Mouse (Mus musculus) retina, embryonic 14.5 days (tissue): ENCODE results near the gene AF366264.
"Not testable (repeated sequence)": the region's sequence is repeated elsewhere in the genome, so short reads cannot be mapped to it uniquely, and the experiment has no call there.

Experiments
- DNase-seq: peaks from one replicate; pipeline ENCODE4 v3.0.0-alpha.2; 2015; ENCODE audit warnings: low spot score

AF366264 gene

DNA sequence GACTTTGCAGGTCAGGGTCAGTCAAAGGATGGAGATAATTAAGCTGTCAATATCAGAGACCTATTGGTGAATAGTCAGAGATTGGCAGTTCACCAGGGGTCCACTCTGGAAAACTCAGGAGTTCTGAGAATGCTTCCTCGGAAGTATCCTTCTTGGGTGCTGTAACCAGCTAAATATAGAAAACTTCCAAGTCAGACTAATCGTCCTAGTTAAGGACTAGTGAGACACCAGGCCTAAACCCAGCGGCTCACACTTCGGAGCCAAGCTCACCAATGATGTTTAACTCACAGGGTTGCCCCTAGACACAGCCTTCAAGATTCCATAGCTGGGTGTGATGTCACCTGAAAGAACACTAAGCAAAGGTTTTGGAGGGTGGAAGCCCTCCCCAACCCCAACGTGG is at the start of gene AF366264:
AF366264 (minus strand) TSS at position 101 of the 400 bp plus-strand sequence.
- not testable (repeated sequence) for DNase-seq

DNA sequence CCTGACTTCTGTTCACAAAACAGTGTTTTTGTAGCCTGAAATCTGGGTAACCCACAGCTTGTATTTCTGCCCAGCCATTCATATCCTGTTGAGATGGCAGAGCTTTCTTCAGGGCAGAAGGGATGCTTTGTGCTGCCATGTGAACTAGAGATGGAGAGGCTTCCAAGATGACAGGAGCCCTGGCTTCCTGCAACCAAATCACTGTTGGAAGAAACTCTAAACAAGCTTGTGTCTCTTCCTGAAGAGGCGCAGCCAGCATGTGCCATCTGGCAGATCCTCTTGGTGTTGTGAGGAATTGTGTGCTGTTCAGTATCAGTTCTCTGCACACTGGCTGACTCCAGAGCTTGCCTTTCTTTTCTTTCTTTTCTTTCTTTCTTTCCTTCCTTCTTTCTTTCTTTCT is 5.1 kb upstream of the AF366264 start:
- DNase-seq: not testable (repeated sequence)

DNA sequence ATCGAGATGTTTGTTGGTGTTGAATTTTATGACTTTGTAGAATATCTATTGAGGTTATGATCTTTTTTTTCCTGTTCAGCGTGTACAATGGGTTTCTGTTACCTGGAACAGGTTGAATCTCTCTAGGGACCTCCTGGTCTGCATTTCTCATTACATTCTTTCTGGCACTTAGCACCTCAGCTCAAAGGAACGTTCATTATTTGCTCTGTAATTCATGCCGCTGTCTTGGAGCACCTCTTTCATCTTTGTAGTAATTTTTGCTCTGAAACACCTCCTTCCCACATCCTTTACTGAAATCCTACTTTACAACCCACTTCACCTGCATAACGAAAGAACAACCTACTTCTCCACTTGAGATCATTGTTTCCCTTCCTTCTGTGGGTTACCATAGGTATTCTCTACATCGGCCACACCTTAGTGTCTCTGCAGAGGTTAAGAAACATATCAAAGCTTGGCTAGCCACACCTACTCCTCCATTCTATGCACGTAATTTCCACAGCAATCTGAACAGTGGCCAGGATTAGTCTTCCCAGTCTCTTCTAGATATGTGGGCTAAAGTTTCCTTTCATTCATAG is 9.5 kb downstream of the AF366264 start:
- DNase-seq: no peak

DNA sequence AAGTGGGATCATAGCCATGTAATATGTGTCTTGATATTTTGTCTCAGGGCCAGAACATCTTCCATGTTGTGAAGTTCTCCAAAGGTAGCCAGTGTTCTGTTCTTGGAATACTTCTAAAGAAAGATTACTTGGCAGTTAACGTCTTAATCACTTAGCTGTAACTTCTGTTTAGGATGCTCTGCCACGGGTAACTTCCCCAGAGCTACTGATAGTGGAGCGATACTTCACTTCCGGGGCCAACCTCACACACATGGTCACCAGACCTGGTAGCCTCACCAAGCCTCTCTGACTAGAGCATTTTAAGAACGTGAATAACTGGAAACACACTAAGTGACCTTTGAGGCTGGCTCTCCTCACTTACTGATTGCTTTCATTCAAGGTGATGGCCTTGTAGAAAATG is 38.6 kb downstream of the AF366264 start:
- no peak for DNase-seq

DNA sequence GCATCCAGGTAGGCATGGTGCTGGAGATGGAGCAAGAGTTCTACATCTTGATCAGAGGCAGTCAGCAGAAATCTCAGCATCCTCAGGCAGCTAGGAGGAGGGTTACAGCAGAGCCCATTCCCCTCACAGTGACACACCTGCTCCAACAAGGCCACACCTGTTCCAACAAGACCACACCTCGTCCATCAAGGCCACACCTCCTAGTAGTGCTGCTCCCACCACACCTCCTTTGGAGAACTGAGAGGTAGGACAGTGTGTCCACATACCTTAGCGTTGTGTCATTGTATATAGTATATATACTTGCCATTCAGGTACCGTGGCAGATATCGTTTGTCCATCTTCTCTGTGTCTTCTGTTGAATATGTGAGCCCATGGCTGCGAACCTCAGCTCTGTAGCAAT is 40.5 kb downstream of the AF366264 start:
- DNase-seq: no peak

DNA sequence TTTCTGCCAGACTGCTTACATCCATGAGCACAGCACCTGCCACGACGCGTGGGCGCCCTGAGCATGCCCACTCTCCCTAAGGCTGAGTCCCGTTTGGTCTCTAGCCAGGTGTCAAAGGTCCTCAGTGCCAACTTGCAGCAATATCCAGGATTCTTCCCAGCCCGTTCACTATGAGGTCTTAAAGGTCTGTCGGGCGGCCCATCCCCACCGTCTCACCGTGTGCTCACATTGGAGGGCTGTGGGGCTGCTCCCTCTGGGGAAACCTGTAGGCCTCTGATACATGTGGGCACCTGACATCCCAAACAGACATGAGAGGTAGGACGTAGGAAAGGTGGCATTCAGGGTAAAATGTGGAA is 44.5 kb downstream of the AF366264 start:
- no peak for DNase-seq

- no peak for DNase-seq
Measured at GRCm38 (mm10) chr8:13793097-13793745, 45.0 kb downstream of the AF366264 start.

GRCm38 (mm10) chr8:13789606-13790005 is 48.6 kb downstream of the AF366264 start:
- no peak for DNase-seq

- peak; percentile 99 for DNase-seq
Measured at GRCm38 (mm10) chr8:13785764-13786299, 52.4 kb downstream of the AF366264 start.

GRCm38 (mm10) chr8:13785250-13785763 is 52.9 kb downstream of the AF366264 start, which contains the start of gene Upf3a:
Upf3a (plus strand) TSS chr8:13785615.
- peak; percentile 96 for DNase-seq
